Mouse (Mus musculus): ENCODE measurements around the gene S1pr1.

S1pr1 gene

DNA sequence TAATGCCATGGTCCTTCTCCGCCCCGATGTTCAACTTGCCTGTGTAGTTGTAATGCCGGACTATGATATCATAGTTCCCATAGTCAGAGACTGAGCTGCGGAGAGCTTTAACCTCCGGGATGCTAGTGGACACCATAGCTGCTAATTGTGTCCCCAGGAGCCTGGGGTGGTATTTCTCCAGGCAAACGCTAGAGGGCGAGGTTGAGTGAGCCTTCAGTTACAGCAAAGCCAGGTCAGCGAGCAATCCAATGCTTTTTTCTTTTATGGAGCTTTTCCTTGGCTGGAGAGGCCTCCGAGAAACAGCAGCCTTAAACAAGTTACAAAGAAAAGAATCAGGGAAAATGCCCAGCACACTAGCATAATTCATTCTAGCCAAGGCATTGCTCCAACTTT, 2.1 kb downstream of the S1pr1 start:
- in situ Hi-C loops (cut with MboI, MseI), result loop anchor here (5.0 kb wide), 1 partner anchor 174 kb away; the partner anchor contains the start of gene Dph5

DNA sequence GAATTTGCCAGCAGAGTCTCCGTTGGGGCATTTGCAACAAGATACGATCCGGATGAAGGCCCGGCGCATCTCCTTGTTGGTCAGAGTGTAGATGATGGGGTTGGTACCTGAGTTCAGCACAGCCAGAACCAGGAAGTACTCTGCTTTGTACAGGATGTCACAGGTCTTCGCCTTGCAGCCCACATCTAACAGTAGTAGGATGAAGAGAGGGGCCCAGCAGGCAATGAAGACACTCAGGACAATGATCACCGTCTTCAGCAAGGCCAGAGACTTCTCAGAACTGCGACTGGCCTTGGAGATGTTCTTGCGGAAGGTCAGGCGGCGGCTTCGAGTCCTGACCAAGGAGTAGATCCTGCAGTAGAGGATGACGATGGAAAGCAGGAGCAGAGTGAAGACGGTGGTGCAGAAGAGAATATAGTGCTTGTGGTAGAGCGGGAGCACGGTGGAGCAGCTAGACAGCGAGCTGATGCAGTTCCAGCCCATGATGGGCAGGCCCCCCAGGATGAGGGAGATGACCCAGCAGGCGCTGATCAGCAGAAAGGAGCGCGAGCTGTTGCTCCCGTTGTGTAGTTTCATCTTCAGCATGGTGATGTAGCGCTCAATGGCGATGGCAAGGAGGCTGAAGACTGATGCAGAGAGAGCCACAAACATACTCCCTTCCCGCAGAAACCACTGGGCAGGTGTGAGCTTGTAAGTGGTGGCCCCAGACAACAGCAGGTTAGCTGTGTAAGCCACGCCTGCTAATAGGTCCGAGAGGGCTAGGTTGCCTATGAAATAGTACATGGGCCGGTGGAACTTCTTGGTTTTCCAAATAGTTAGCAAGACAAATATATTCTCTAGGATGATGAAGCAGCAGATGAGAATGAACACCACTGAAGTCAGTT, 2.7 kb downstream of the S1pr1 start:
- in situ Hi-C loops (cut with MboI, MseI), result loop anchor here (5.0 kb wide), 1 partner anchor 175 kb away; the partner anchor contains the start of gene Dph5

DNA sequence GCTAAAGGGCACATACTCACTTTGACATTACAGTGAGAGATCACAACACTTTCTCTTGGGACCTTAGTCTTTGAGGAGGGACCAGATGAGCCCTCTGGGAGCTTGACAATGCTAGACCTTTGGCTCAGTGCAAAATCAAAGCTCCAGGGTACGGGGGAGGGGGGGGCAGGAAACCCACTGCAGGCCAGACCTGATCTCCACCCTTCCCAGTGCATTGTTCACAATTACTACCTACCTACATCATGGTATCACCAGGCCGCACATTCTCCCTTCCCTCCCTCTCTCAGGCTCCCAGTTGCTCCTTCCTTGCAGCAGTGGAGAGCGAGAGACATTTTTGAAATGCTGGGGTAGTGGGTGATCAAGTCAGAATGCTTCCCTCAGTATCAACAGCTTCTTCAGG, 3.5 kb downstream of the S1pr1 start:
- in situ Hi-C loops (cut with MboI, MseI), result loop anchor here (5.0 kb wide), 1 partner anchor 176 kb away; the partner anchor contains the start of gene Dph5

DNA sequence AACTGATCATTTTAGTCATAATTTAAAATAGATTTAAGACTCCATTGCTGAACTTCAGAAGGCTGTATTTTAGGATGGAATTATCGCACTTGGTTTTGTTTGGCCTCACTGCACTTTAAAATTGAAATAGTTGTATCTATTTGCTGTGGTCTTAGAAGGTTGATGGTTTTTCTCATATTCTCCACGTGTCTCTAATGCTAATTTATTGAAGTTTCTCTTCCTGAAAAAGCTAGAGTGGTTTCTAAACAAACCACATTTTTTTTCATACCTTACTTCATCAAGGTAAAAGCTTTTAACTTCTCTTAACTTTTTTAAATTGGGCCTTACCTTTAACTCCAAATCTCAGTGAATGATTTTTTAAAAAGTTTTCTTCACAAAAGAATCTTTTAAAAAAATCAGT, 4.8 kb downstream of the S1pr1 start:
- in situ Hi-C loops (cut with MboI, MseI), result loop anchor here (5.0 kb wide), 1 partner anchor 177 kb away; the partner anchor contains the start of gene Dph5

DNA sequence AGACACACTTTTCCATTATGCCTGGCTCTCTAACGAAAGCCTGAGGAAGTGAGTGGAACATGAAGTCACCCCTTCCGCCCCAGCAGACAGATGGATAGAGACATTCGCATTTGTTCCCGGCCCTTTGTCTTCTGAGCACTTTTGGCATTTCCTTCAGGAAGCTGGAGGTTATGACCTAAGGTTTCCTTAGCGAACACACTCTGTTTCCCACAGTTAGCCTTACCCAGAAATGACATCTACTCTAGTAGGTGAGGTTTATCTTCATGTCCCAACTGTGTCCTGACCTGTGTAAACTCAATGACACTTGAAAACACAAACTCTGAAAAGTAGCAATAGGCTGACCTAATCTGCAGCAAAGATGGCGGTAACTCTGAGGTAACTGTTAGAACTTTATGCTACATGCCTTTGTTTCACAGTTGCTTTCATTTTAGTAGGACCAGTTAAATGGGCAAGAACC, 5.7 kb downstream of the S1pr1 start:
- in situ Hi-C loops (cut with MboI, MseI), result no loop called here

- in situ Hi-C loops (cut with MboI, MseI), result no loop called here
Observed at GRCm38 (mm10) chr3:115706736-115707135, 8.1 kb downstream of the S1pr1 start.

DNA sequence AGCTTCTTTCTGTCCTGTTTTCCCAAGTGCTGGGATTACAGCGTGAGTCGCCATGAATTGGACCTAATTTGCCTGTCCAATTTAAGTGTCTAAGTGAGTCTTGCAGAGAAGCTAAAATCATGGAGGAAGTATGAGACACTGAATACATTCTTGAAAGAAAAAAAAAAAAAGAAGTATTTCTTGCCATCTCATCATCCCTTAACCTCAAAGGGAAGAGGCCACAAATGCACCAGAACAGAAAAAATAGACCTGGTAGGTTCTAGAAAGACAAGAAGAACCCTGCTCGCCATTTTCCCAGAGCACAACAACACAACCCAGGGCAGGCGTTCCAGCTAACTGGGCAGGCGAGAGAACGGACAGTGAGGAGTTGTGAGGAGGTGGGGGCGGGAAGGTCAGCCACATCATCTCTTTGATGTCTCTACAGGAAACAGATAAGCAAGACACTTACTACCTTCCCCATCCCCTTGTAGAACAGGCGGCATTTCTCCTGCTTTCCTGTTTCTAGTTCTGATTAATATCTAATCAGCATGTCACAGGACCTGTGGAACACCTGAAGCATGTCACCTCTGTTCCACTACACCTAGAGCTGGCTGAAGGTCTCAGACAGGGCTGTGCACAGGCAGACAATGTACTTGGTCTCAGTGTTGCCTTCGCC, 10.5 kb downstream of the S1pr1 start:
- in situ Hi-C loops (cut with MboI, MseI), result no loop called here

- in situ Hi-C loops (cut with MboI, MseI), result no loop called here
Observed at GRCm38 (mm10) chr3:115703720-115704119, 11.2 kb downstream of the S1pr1 start.

DNA sequence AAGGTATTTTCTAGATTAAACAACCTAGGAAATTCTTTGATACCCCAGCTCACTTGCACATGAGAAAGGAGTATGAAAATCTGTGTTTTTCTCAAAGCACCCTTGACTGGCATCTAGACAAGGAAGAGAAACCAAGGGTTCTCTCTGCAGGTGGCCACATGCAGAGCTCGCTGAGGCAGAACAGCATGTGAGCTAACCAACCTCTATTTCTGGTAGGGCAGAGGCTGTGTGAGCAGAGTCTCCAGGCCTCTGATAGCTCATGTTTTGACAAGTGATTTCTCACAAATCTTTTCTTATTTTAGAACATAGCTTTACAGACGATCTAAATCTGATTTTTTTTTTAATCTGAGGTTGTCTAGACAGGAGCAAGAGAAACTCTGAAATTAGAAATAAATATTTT, 12.8 kb downstream of the S1pr1 start:
- in situ Hi-C loops (cut with MboI, MseI), result no loop called here

GRCm38 (mm10) chr3:115695194-115695891, 19.5 kb downstream of the S1pr1 start:
- in situ Hi-C loops (cut with MboI, MseI), result no loop called here

DNA sequence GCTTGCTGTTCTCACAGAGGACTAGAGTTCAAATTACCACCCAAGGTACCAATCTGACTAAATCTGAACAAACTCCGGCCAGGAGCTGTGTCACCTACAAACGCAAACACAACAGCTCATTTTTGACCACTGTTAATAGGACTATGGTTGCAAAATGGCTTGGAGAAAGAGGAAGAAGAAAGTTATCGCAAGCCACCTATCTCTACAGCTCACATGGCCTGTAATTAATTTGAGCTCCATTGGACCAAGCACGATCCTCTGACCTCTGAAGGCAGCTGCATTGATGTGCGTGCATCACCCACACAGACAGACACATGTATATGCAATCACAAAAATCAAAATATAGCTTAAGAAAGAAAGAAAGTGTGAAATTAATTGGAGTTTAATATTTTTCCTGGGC, 20.7 kb downstream of the S1pr1 start:
- in situ Hi-C loops (cut with MboI, MseI), result no loop called here

DNA sequence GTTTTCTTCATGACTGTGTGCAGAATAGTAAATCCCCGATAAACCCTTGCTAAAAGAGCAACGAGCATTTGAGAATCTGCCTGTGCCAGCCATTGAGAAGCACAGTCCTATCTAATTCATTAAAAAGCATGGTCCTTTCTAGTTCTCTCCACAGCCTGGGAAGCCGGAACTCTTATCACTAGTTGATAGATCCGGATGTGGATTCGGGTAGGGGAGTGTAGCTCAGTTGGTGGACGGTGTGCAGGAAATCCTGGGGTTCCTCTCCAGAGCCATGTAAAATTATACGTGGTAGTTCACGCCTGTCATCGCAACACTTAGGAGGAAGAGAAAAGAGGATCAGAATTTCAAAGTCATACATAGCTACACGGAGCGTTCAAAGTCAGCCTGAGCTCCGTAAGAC, 21.5 kb downstream of the S1pr1 start:
- in situ Hi-C loops (cut with MboI, MseI), result no loop called here

DNA sequence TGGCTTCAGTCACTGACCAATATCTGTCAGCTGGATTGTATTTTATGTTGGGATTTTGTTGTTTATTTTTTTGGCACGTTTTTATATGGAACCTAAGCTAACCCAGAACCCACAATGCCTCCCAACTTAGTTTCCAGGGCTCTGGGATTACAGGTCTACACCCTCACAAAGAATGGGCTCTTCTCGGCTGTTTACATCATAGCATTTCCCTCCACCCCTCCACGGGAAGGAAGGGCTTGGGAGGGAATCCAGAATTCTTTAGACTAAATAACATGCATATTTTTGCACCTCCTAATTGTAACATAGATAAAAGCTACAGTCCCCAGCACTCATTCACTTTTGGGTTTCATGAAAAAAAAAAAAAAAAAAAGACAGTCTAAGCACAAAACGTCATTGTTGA, 22.0 kb downstream of the S1pr1 start:
- in situ Hi-C loops (cut with MboI, MseI), result no loop called here

- in situ Hi-C loops (cut with MboI, MseI), result no loop called here
Observed at GRCm38 (mm10) chr3:115692384-115692783, 22.5 kb downstream of the S1pr1 start.

DNA sequence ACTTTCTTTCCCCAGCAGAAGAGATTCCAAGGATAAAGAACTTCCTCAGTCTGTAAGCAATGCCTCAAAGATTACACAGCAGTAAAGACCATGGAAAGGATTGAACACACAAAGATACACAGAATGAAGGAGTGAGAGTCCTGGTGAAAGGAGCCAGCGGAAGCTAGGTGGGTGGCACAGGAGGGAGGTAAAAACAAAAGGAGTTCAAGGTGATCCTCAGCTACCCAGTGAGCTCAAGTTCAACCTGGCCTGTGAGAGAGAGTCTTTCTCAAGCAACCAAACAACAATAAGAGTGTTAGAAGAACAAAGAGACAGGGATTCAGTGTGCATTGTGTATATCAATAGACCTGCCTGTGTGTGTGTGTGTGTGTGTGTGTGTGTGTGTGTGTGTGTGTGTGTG, 25.0 kb downstream of the S1pr1 start:
- in situ Hi-C loops (cut with MboI, MseI), result no loop called here

DNA sequence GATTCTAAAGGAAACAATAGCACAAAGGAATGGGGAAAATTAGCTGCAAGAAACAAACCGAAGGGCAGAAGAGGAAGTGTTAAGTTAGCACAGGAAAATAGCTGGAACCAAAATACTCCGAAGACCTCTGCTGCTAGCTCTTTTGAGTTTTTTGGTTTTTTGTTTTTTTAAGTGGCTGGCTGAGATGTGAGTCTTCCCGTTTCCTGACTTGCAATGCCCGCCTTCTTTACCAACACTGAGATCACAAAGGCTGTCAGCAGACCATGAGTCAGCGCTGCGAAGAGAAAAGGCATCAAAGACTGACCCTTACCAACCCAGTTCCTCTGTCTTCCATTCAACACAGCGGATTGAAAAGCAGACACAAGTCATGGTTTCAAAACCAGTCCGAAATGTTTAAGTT, 25.5 kb downstream of the S1pr1 start:
- in situ Hi-C loops (cut with MboI, MseI), result no loop called here

GRCm38 (mm10) chr3:115687821-115688220, 27.1 kb downstream of the S1pr1 start:
- in situ Hi-C loops (cut with MboI, MseI), result no loop called here

DNA sequence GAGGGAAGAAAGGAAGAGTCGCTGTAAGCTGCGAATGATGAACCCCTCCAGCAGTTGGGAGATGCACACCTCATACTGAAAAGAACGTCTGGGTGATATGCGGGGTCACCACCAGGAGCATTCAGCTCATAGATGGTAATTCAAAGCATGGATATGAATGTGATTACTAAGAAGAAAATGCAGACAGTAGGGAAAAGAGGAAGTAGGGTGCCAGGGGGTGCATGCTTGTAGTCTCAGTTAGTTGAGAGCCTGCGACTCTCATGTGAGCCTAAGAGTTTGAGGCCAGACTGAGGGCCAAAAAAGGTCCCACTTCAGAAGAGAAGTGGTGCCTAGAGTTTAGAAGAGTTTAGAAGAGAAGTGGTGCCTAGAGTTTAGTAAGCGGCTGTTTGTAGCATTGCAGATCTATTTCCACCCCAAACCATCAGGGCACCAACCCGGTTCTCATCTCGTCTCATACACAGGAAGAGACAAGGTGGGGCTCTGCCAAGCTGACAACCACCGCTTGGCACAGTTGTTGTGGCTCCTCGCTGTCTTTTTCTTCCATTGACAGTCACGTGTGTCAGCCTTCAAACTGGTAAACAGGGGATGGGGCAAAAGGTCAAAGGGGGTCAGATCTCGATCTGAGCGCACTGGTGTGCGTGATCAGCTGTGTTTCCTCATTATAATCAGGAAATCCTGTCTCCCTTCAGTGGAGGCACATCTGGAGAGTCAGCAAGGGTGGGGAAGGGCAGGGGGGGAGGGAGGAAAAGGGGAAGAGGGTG, 32.4 kb downstream of the S1pr1 start:
- in situ Hi-C loops (cut with MboI, MseI), result no loop called here

DNA sequence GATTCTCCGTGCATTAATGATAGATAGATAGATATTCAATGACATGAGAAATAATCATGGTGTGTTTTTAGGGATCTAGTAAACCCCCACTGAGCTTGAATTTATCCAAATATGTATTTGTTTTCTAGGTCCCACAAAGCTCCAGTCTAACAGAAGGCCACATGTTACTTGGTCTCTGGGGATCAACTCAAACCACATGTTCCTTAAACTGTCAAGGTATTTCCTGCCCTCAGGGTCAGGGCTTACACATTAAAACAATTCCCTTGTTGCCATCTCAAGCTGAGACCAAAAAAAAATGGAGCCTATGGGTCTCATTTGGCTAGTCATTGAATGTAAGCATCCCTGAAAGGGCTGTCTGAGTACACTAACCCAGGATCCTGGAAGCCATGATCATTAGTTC, 33.7 kb downstream of the S1pr1 start:
- in situ Hi-C loops (cut with MboI, MseI), result no loop called here

DNA sequence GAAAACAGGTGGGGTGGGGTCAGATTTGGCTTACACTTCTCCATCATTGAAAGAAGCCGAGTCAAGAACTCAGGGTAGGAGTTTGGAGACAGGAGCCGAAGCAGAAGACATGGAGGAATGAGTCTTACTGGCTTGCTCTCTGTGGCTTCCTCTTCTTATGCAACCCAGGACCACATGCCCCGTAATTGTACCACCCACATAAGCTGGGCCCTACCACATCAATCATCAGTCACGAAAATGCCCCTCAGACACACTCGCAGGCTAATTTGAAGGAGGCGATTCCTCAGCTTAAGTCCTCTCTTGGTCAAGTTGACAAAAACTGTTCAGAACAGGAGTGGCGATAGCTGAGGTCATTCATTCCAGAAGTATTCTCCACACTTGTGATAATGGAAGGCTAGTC, 35.9 kb downstream of the S1pr1 start:
- in situ Hi-C loops (cut with MboI, MseI), result no loop called here
